Mouse (Mus musculus) CH12F3 (cell line): Measurements from ENCODE around the gene Olfr141.

Source experiments
- in situ Hi-C: fragments of 300-500 bp; cut with MboI; formaldehyde crosslinking; loops from 2 replicates; pipeline ENCODE4 v1.14.3; 2020; ENCODE audit warnings: low sequenced_read_pairs

Olfr141 gene

GRCm38 (mm10) chr2:86809918-86810317 lies at the start of gene Olfr141:
TSS of gene Olfr141 (minus strand) at chr2:86810018.
- in situ Hi-C loops, result no loop called here

DNA sequence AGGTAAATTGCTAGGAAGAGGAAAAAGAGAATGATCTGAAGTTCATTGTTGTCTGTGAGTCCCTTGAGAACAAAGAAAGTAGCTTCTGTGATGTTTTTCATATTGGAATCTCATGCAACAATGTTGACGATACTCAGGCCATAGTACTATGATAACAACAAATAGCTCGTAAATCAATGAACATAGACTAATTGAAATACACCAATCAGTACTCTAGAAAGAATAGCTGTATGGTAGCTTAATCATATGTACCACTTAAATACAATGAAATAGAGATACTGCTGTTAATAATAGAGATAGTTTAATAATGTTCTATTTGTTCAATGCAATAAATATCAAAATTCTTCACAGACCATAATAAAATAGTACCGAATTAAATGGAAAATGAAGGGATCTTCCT lies 41.8 kb upstream of the Olfr141 start, which contains the start of gene Olfr1095:
Gene Olfr1095, minus strand, starts transcription at position 101 of the 400 bp plus-strand sequence.
- in situ Hi-C loops, result no loop called here

- in situ Hi-C loops, result no loop called here
Observed at GRCm38 (mm10) chr2:86824363-86824762, 14.5 kb upstream of the Olfr141 start, which contains the start of gene Olfr1094. TSS of gene Olfr1094 (plus strand) at chr2:86824663.

DNA sequence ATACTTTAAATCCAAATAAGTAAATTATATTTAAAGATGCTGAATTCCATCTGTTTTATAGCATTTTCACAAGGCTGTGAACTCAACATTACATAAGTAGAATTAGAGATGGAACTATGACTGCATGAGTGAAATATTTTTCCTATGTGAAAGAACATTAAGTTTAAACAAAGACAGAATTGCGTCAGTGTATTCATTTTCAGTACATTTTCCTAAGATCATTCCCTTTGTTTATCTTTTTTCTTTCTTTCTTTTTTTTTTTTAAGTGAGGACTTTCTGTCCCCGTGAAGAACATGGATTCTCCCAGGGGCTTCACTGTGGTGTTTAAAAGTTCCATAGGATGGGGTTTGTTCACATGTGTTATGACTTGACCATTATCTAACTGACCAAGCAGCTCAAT lies 27.6 kb downstream of the Olfr141 start, which contains the start of gene Olfr1093:
Gene Olfr1093, plus strand, starts transcription at position 301 of the 400 bp plus-strand sequence.
- in situ Hi-C loops, result no loop called here

- in situ Hi-C loops, result no loop called here
Observed at GRCm38 (mm10) chr2:86761050-86761449, 48.8 kb downstream of the Olfr141 start.

- in situ Hi-C loops, result no loop called here
Observed at GRCm38 (mm10) chr2:86758893-86759292, 50.9 kb downstream of the Olfr141 start, which contains the start of gene Olfr1090. TSS of gene Olfr1090 (minus strand) at chr2:86758993.
